Mouse (Mus musculus): ENCODE measurements at regions not wholly inside any gene's neighbourhood (a gene's known extent, or its start where the extent isn't known, plus 50 kb on each side); places are given as distances from the start of the nearest gene placed in this dataset.

DNA sequence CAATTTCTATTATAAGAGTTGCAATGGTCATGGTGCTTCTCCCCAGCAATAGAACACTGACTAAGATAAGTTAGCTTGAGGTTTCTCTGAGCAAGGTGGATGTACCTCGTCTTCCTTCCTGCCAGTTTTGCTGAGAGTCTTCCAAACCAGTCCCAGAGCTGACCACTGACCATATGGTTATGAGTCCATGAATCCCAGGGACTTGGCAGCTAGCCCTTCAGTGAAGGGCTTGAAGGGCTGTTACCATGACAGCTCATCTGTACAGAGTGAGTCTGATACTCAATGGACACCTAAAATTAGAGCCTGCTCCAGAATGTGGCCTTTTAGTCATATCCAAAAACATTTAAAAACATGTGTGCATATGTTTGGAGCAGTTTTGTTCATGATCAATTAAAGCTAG, 297.5 kb upstream of the Thsd7b start:
- no peak for DNase-seq (ENCODE audit: low spot score)

DNA sequence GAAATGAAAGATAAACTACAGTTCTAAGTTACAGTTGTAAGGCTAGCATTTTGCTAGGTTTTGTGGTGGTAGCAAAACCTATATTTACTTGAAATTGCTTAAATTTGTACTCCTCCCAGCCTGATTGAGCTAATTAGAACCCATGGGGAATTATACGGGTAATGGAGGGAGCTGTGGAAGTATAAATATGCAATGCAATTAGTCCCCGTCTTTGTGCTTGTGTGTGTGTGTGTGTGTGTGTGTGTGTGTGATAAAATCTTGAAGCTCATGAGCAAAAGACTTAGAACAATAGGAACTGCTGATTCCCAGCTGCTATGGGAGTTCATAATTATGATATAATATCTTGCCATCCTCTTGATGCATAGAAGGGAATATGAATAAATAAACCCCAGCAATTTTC, 321.7 kb upstream of the Thsd7b start:
- no peak for DNase-seq (ENCODE audit: low spot score)

DNA sequence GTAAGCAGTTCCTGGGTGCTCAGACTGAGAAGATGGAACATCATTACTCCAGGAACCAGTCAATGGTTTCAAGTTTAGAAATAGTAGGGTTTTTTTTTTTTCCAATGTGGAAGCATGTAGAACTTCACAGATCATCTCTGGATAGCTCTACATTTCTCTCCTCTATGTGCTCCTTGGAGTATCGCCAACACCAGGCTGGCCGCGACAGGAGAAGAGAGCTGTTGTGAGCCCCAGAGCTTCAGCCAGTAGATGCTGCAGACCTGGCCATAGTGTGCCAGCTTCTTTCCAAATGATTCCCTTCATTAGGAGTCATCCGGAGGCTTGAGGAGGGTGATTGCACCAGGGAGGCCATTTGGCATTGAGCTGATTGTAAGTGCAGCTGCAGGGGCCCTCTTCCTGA, 322.6 kb upstream of the Thsd7b start:
- DNase-seq (ENCODE audit: low spot score): no peak

DNA sequence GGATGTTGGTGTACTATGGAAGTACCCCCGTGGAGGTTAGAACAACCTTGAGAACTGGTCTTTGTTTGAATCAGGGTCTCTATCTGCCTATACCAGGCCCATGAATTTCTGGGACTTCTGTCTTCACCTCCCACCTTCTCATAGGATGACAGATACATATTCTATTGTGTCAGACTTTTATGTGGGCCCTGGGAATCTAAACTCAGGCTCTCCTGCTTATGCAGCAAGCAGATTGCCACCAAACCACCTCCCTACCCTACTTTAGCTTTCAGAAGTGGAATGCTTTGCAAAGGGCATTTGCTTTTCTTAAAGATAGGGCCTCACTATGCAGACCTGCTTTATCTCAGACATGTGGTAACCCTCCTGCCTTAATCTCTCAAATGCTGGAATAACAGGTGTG, 322.7 kb upstream of the Cxcr4 start:
- no peak for DNase-seq (ENCODE audit: low spot score)

DNA sequence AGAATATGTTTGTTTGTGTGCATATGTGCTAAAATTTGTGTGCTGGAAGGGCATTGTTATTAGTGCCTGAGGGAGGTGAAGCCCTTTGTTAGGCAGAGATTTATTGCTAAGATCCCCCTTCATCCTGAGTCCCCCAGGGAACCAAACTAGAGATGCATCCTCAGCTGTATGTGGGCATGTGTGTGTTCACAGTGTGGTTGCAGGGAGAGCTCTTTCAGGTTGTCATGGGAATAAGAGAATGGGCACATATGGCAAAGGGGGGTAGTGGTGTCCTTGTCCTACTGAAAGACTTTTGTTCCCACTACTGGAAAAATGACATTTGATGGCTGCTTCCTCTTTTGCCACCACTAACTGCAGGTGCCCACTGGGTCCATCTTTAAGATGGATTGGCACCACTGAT, 320.4 kb upstream of the Cxcr4 start:
- DNase-seq (ENCODE audit: low spot score): no peak

DNA sequence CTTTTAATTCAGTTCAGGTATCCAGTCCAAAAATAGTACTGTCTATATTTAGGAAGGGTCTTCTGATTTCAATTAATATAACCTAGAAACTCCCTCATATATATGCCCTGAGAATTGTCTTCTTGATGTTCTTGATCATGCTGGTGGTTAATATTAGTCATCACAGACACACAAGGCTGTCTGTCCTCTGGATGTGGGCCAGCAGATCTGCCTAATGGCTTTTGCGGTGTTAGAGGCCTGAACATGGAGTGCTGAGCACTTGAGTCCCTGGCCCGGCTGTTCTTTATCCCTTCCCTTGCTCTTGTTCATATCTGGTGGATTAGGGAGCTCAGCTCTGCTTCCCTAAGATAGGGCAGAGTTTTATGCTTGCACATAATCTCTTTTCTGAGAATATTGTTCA, 315.5 kb upstream of the Cxcr4 start:
- DNase-seq (ENCODE audit: low spot score): no peak

DNA sequence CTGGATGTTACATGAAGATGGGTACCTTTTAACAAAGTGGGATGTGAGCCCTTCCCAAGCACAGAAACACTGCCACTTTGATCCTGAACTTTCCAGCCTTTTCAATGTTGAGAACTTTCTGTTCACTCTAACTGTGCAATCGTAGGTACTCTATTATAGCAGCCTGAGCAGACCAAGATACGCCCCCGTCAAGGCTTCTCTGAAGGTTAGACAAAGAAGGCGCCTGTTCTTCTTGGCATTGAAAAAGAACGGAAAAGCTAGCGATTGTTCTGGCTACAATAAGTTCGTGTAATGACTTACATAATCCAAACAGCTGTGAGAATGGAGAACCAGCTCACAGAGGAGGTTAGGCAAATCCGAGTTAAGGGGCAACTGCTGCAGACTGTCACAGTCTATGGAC, 305.9 kb upstream of the Cxcr4 start:
- no peak for DNase-seq (ENCODE audit: low spot score)

DNA sequence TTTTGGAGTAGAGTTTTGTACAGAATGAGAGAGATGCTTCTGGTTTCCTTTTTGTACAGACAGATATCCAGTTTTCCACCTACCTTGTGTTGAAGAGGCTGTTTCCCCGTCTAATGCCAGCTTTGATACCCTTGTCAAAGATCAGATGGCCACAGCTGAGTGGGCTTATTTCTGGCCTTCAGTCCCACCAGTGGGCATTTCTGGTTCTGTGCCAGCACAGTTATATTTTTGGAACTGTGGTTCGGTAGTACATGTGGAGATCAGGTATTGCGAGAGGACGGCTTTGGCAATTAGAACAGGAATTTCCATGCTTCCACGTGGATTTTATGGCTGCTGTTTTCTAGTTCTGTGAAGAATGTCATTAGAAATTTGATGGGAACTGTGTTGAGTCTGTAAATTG, 302.5 kb upstream of the Cxcr4 start:
- DNase-seq (ENCODE audit: low spot score): no peak

DNA sequence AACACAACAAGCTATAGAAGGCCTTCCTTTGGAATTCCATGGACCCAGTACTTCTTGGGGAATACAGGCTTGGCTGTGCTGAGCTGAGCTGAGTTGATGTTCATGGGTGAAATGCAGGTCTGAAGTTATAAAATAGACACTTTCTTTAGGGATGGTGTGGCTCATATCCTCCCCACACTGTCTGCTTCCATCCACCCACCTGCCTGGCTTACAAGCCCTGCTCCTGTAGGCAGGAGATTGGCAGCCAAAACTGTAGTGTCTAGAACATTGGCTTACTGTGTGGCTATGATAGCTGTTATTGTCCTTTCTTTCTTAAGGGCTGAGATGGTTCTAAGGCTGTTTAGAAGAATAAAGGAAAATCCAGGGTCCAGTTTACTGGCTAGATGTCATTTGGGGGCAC, 286.2 kb upstream of the Cxcr4 start:
- DNase-seq (ENCODE audit: low spot score): no peak

DNA sequence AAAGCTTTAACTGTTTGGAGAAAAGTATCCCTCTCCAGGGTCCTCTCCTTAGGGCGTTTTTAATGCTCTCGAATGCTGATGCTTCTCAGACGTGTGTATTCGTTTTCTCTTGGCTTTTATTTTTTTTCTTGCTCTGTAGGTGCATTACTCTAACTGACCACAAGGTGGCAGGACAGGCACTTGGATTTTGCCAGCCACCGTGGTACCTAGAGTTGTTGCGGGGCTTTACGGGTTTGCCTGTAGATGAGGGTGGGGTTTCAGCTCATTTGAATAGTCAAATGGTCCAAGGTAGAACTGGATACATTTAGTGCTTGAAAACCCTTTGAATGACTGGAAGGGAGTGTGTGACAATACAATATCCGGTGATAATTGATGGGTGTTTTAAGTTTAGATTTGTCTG, 283.2 kb upstream of the Cxcr4 start:
- DNase-seq (ENCODE audit: low spot score): peak; percentile 75

DNA sequence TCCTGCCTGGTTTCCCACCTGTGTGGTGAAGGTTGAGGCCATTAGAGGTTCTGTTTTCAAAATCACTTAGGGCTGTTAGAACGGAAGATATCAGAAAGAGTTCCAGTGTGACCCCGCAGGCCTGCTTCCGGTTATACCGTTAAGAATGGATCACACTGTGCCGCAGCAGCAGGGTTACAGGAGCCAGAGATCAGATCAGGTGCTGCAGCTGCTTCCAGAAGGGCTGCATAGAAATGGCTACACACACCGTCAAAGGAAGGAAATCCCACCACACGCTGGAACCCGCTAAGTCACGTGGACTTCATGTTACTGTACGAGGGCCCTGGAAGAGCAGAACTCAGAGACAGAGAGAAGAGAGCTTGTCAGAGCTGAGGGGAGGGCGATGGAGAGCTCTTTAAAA, 282.1 kb upstream of the Cxcr4 start:
- DNase-seq (ENCODE audit: low spot score): no peak

DNA sequence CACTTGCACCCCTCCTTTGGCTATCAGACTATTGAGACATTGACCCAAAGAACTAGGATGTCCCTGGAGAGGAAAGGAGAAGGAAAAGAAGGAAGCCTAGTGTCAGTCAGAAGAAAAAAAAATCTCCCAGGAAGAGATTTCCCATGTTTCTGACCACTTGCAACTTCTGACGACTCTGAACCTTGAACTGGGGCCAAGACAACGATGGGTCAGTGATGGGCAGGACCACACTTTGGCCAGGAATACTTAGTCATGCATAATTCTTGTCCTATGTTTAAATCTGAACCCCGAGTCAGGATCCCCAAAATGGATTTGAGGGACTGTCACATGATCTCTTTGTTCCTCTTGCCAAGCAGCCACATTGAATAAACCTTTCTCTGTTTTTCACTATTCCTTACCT, 276.7 kb upstream of the Cxcr4 start:
- no peak for DNase-seq (ENCODE audit: low spot score)

DNA sequence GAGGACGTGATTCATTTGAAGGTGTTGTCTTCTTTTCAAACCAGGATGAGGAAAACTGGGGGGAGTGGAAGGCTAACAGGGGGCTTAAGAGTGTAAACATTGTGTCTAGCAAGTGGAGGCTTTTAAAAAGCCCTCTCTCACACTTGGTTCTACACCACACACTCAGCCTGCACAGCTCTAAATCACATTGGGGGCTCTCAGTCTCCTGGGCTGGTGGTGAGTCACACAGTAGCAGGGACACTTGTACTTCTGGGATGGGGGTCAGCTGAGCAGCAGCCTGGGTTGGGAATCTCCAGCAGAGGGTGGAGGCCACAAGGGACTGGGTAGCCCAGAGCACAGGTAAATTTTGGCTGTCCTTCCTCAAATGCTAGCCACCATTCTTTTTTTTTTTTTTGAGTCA, 268.4 kb upstream of the Cxcr4 start:
- DNase-seq (ENCODE audit: low spot score): no peak

DNA sequence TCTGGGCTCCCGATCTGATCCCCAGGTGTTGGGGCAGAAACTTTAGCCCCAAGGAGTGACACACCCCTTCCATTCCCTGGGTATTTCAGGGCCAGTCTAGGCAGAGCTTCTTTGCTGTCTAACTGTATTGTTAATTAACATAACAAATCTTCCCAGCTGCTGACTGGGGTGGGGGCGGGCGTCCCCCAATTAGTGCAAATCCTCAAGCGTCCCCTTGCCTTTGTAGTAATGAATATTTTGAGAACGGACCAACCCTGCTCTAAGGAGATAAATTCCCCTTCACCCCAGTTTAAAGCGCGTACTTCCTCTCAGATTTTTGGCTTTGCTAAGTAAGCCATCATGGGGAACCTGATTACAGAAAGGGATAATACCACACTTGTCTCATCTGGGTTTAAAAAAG, 268.0 kb upstream of the Cxcr4 start:
- DNase-seq (ENCODE audit: low spot score): no peak

DNA sequence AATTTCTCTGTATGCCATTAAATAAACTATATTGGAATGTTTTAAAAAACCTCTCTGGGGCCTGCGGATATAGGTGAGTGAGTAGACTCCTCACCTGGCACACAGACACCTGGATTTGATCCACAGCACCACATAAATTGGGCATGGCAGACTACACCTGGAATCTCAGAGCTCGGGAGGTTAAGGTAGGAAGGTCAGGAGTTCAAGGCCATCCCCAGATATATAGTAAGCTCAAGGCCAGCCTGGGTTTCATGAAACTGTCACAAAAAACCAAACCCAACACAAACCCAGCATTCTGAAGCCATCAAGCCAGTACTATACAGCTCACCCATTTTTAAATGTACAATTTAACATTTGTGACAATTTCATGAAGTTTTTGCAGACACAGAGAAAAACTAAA, 266.6 kb upstream of the Cxcr4 start:
- DNase-seq (ENCODE audit: low spot score): no peak

DNA sequence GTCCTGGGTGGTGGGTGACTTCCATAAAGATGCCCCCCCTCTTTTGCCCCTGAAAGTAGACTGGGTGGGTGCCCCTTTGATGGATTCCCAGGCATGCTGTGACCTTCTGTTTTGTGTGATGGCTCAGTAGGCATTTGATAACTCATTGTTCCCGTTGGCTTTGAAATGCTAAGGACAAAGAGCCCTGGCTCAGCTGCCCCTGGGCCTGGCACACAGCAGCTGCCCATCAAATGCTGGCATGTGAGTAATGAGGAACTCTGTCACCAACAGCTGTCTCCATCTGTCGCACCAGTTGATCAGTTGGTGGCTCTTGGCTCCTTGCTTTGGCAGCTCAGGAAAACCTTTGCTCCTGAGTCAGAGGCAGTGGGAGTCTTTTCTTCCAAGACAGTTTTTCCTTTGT, 264.8 kb upstream of the Cxcr4 start:
- no peak for DNase-seq (ENCODE audit: low spot score)

DNA sequence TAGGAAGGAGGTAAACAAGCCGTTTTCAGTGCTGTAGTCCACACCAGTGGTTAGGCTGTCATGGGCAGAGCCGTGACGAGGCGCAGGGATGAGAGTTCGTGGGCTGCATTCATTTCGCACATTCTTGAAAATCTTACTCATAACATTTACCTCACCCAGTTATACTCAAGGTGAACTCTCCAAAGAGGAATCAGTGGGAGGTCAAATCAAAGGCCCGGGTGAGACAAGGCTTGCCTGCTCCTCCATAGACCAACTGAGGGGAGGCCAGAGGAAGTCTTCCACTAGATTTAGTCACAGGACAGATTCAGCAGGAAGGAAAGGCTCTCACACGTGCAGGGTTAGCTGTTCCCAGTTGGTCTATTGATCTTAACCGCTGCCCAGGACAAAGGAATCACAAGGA, 262.6 kb upstream of the Cxcr4 start:
- DNase-seq (ENCODE audit: low spot score): peak; percentile 17

DNA sequence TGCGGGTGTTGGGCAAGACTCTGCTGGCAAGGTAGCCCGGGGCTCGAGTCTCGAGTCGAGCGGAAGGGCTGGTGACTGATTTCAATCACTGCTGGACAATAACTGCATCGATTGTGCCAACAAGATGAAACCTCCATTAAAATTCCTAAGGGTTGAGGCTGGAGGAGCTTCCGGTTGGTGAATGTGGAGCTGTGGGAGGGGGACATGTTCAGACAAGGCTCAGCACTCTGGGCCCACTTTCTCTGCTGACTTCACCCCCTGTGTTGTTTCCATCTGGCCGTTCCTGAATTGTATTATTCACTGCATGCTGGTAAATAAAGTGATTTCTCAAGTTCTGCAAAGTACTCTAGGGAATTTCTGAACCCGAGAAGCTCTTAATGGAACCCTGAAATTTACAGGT, 261.2 kb upstream of the Cxcr4 start:
- DNase-seq (ENCODE audit: low spot score): no peak

DNA sequence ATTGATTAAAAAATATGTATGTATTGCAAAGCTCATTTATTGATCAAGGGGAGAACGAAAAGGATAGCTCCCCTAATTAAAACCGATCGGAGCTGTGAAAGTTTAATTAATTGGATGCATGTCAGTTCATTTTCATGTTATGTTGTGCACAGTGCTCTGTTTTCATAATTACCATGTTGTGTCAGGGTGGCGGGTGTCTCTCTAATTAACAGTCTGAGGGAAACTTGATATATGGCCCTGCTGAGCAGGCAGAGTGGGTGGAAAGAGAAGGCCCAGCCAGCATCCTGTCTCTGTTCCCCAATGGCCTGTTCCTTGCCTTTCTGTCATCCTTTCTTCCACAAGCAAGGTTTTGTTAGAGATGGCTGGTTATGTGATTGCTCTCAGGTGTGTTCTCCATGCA, 245.3 kb upstream of the Cxcr4 start:
- DNase-seq (ENCODE audit: low spot score): no peak

DNA sequence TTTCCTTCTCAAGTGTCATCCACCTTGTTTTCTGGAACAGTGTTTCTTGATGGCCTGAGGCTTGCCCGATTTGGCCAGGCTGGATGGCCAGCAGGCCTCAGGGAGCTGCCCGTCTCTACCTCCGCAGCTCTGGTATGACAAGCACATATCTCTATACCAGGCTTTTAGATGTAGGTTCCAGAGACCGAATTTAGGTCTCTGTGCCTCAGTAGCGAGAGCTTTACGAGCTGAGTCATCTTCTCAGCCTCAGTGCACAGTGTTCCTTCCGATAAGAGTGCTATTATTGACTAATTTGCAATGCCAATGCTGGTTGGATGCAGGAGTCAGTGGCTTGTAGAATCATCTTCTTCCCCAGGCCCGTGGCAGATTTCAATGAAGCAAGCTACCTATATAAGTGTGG, 243.4 kb upstream of the Cxcr4 start:
- no peak for DNase-seq (ENCODE audit: low spot score)

DNA sequence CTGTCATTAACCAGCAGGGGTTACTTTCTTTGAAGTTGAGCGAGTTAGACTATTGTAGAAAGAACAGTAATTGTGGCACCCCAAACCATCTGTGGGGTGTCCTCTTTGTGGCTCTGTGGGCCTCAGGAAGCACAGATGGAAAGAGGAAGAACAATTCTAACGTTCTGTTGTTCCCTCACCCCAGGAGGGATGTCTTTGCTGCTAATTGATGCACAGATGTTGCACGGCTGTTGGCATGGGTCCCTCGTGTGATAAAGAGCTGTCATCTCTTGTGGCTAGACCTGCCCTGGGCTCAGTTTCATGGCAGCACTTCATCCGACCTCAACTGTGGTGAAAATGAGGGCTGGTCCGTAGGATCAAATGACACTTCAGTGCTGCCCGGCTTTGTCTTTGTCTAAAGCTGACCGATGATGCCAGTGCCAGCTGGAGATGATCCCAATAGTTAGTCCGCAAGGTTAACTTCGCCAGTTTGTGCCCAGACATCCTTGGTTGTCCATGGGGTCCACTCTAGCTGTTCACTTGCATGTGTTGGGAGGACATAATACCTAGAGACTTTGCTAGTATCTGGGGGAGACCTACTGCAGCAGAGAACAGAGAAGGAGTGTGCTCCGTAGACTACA, 241.1 kb upstream of the Cxcr4 start:
- DNase-seq (ENCODE audit: low spot score): no peak

DNA sequence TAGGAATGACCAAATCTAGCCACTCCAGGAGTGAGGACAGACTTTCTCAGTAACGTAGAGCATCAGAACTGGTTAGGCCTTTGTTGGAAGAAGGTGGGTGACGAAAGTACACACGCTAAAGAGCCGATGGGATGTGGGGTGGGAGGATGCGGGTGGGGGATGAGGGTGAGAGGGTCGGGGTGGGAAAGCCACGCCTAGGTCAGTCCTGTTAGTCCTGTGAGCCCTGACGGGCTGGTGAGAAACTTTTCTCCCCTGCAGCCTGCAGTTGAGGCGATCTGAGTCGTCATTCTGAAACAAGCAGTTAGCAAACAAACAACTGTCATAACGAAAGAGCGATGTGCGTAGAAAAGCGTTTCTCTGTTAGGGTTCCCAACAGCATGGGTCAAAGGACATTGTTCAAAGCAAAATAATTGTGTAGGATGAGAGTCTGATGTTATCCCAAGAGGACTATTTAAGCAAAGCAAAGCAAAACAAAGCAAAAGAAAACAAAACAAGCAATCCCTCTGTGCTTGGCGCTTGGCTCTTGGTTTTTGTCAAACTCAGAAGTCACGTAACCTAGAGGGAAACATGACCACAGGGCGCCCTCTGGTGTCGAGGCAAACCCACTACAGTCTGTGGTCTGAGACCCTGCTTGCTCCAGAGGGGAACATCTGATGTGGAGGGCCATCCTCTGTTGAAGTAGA, 240.2 kb upstream of the Cxcr4 start:
- peak; percentile 93 for DNase-seq (ENCODE audit: low spot score)

DNA sequence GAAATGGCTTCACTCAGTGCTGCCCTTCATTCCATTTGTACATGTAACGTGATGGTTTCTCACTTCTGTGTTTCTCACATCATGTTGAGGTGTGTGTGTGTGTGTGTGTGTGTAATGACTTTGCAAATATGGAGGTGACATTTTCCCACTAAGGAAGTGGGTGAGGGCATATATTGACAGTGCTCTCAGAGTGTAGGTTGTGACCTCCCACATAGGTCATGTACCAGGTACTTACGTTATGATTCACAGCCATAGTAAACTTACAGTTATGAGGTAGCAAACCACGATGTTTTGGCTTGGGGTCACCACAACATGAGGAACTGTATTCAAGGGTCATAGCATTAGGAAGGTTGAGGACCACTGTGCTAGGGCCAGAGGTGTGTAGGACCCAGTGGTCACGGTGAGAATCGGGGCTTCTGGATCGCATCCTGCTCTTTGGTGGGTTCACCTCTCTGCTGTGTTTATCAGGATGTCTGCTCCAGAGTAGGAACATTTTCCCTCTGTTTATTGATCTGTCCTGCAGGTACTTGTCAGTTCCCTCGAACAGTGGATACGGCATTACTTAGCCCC, 238.7 kb upstream of the Cxcr4 start:
- no peak for DNase-seq (ENCODE audit: low spot score)

DNA sequence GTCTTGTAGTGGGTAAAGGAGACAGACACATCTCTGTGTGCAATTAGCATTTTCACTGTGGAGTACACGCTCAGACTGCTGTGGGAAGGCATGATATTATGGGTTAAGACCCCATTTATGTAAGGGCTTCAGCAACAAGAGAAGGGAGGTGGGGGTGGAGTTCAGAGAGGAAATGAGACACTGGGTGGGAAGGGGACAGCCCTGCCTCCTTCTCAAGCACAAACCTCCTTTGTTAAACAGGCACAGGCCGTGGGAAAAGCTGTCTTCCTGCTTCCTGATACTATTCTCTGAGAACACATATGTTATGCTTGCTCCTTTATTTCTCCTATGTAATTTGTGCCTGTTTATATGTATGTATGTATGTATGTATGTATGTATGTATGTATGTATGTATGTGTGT, 237.4 kb upstream of the Cxcr4 start:
- DNase-seq (ENCODE audit: low spot score): peak; percentile 20

Measured in embryo, embryonic 10 days (tissue).